Mouse (Mus musculus) forebrain, embryonic 14.5 days (tissue): ENCODE measurements around the gene Ifnab. TPM values are rescaled to one million over a fixed set of nuclear protein-coding genes. Genes with fewer than 3 reads are reported as not detected.

Source experiments
- ATAC-seq: fragments of 200-750 bp; cut with Nextera tagmentation; 2 replicates; pipeline ENCODE4 v1.8.0; 2017; ENCODE audit warnings: mild to moderate bottlenecking, moderate library complexity
- DNase-seq: peaks from one replicate; pipeline ENCODE4 v3.0.0-alpha.2; 2015; ENCODE audit warnings: low spot score
- H3K27ac ChIP-seq: fragments of 300-500 bp; sonication (generic); 2 replicates; pipeline ENCODE4 v1.5.1; 2014; ENCODE audit warnings: low read depth, mild to moderate bottlenecking, control low read depth, low read length, moderate library complexity
- H3K27me3 ChIP-seq: fragments of 300-500 bp; sonication (generic); replicated peaks from 2 replicates; pipeline ENCODE4 v1.6.1; 2014; ENCODE audit warnings: low read length, control low read depth, mixed read lengths; ENCODE audit not compliant: control insufficient read depth, insufficient read depth
- H3K36me3 ChIP-seq: fragments of 300-500 bp; sonication (generic); 2 replicates; pipeline ENCODE4 v1.6.1; 2014; ENCODE audit warnings: low read length, control low read depth; ENCODE audit not compliant: control insufficient read depth, insufficient read depth
- H3K4me1 ChIP-seq: fragments of 300-500 bp; sonication (generic); 2 replicates; pipeline ENCODE4 v1.6.1; 2014; ENCODE audit warnings: antibody characterized with exemption, low read length, control low read depth; ENCODE audit not compliant: control insufficient read depth, insufficient read depth
- H3K4me2 ChIP-seq: fragments of 300-500 bp; sonication (generic); 2 replicates; pipeline ENCODE4 v1.6.1; 2014; ENCODE audit warnings: mild to moderate bottlenecking, control low read depth, low read length
- H3K4me3 ChIP-seq: fragments of 300-500 bp; sonication (generic); 2 replicates; pipeline ENCODE4 v1.5.1; 2014; ENCODE audit warnings: low read depth, low read length, control low read depth
- H3K9ac ChIP-seq: fragments of 300-500 bp; sonication (generic); 2 replicates; pipeline ENCODE4 v1.6.1; 2014; ENCODE audit warnings: mild to moderate bottlenecking, low read length, control low read depth, moderate library complexity
- H3K9me3 ChIP-seq: fragments of 300-500 bp; sonication (generic); replicated peaks from 2 replicates; pipeline ENCODE4 v1.6.1; 2016; ENCODE audit warnings: low read length, control low read depth, mixed read lengths; ENCODE audit not compliant: control insufficient read depth
- WGBS: fragments of 180-500 bp; shearing (Covaris S2); extraction: QIAGEN DNeasy Blood & Tissue Kit; methylation state at CpG from one replicate; pipeline ENCODE4 v1.1.7; 2014; 5-methylcytosine and 5-hydroxymethylcytosine counted together
- polyA plus RNA-seq: library from polyadenylated mRNA; unstranded; fragments of >200 nt; fragmentation: Nextera tagmentation; extraction: Ambion mirVana; gene quantifications from 2 replicates; pipeline ENCODE4 v1.2.1, GENCODE M21; 2014

Ifnab gene
- polyA plus RNA-seq, 1 experiment from 2014 or later, result not detected

- DNase-seq, result no peak
- H3K9ac ChIP-seq, result no peak overlapping the region
- H3K36me3 ChIP-seq, result peaks cover 22% of the 10 kb centered on the region
- H3K4me2 ChIP-seq, result no peak overlapping the region
- H3K4me3 ChIP-seq, result no peak overlapping the region
- 82% methylated on average over 1 of the region's 1 CpGs for WGBS
- no peak for ATAC-seq
- peaks cover 11% of the 10 kb centered on the region for H3K4me1 ChIP-seq
- no peak overlapping the region for H3K27ac ChIP-seq
- no peaks in the 10 kb centered on the region for H3K27me3 ChIP-seq
- no peaks in the 10 kb centered on the region for H3K9me3 ChIP-seq
Measured at GRCm38 (mm10) chr4:88714281-88714680, 23.1 kb upstream of the Ifnab start.

GRCm38 (mm10) chr4:88707128-88707826 lies 16.1 kb upstream of the Ifnab start:
- DNase-seq, result no peak
- no peak for ATAC-seq
- no peaks in the 10 kb centered on the region for H3K9me3 ChIP-seq
- no peaks in the 10 kb centered on the region for H3K36me3 ChIP-seq
- H3K27ac ChIP-seq, result no peak overlapping the region
- H3K27me3 ChIP-seq, result no peaks in the 10 kb centered on the region
- H3K4me3 ChIP-seq, result no peak overlapping the region
- 96% methylated on average over 1 of the region's 1 CpGs for WGBS
- no peak overlapping the region for H3K9ac ChIP-seq
- no peaks in the 10 kb centered on the region for H3K4me1 ChIP-seq
- H3K4me2 ChIP-seq, result no peak overlapping the region

- H3K36me3 ChIP-seq, result no peaks in the 10 kb centered on the region
- no peak overlapping the region for H3K4me2 ChIP-seq
- no peaks in the 10 kb centered on the region for H3K27me3 ChIP-seq
- H3K27ac ChIP-seq, result no peak overlapping the region
- H3K4me3 ChIP-seq, result no peak overlapping the region
- no peaks in the 10 kb centered on the region for H3K4me1 ChIP-seq
- 56% methylated on average over 3 of the region's 3 CpGs for WGBS
- H3K9me3 ChIP-seq, result no peaks in the 10 kb centered on the region
- ATAC-seq (no peak), DNase-seq (no peak)
- H3K9ac ChIP-seq, result no peak overlapping the region
Measured at GRCm38 (mm10) chr4:88705924-88706323, 14.8 kb upstream of the Ifnab start.

- no peaks in the 10 kb centered on the region for H3K9me3 ChIP-seq
- ATAC-seq (no peak), DNase-seq (no peak)
- no peaks in the 10 kb centered on the region for H3K36me3 ChIP-seq
- no peak overlapping the region for H3K9ac ChIP-seq
- H3K4me2 ChIP-seq, result no peak overlapping the region
- no peaks in the 10 kb centered on the region for H3K27me3 ChIP-seq
- no peak overlapping the region for H3K27ac ChIP-seq
- no peak overlapping the region for H3K4me3 ChIP-seq
- 78% methylated on average over 1 of the region's 1 CpGs for WGBS
- H3K4me1 ChIP-seq, result no peaks in the 10 kb centered on the region
Measured at GRCm38 (mm10) chr4:88699301-88699700, 8.1 kb upstream of the Ifnab start.

GRCm38 (mm10) chr4:88698781-88699180 lies 7.6 kb upstream of the Ifnab start:
- H3K9me3 ChIP-seq, result no peaks in the 10 kb centered on the region
- ATAC-seq, result no peak
- no peak overlapping the region for H3K4me2 ChIP-seq
- no peak overlapping the region for H3K4me3 ChIP-seq
- H3K27ac ChIP-seq, result no peak overlapping the region
- H3K36me3 ChIP-seq, result no peaks in the 10 kb centered on the region
- H3K9ac ChIP-seq, result no peak overlapping the region
- WGBS, result 88% methylated on average over 5 of the region's 5 CpGs
- no peak for DNase-seq
- no peaks in the 10 kb centered on the region for H3K27me3 ChIP-seq
- no peaks in the 10 kb centered on the region for H3K4me1 ChIP-seq

- no peaks in the 10 kb centered on the region for H3K9me3 ChIP-seq
- no peak overlapping the region for H3K4me3 ChIP-seq
- H3K27me3 ChIP-seq, result no peaks in the 10 kb centered on the region
- H3K36me3 ChIP-seq, result no peaks in the 10 kb centered on the region
- ATAC-seq (no peak), DNase-seq (no peak)
- 85% methylated on average over 4 of the region's 4 CpGs for WGBS
- no peak overlapping the region for H3K4me2 ChIP-seq
- no peaks in the 10 kb centered on the region for H3K4me1 ChIP-seq
- no peak overlapping the region for H3K27ac ChIP-seq
- H3K9ac ChIP-seq, result no peak overlapping the region
Measured at GRCm38 (mm10) chr4:88697753-88698152, 6.6 kb upstream of the Ifnab start.

- Histone ChIP-seq H3K9me3 (no peaks in the 10 kb centered on the region), H3K27ac (no peak overlapping the region), H3K36me3 (no peaks in the 10 kb centered on the region), H3K4me2 (no peak overlapping the region), H3K4me3 (no peak overlapping the region), H3K27me3 (no peaks in the 10 kb centered on the region), H3K4me1 (no peaks in the 10 kb centered on the region), H3K9ac (no peak overlapping the region)
- 63% methylated on average over 6 of the region's 6 CpGs for WGBS
- ATAC-seq (no peak), DNase-seq (no peak)
Measured at GRCm38 (mm10) chr4:88697108-88697507, 5.9 kb upstream of the Ifnab start.

- Histone ChIP-seq H3K9ac (no peak overlapping the region), H3K36me3 (no peaks in the 10 kb centered on the region), H3K4me2 (no peak overlapping the region), H3K4me1 (no peaks in the 10 kb centered on the region), H3K27me3 (no peaks in the 10 kb centered on the region), H3K27ac (no peak overlapping the region), H3K4me3 (no peak overlapping the region), H3K9me3 (no peaks in the 10 kb centered on the region)
- DNase-seq (peak; percentile 83), ATAC-seq (peak; percentile 77; the same call in 1 of the 2 replicates)
- WGBS, result 24% methylated on average over 3 of the region's 3 CpGs
Measured at GRCm38 (mm10) chr4:88696237-88696884, 5.2 kb upstream of the Ifnab start.

- Histone ChIP-seq H3K4me1 (no peaks in the 10 kb centered on the region), H3K4me2 (no peak overlapping the region), H3K27me3 (no peaks in the 10 kb centered on the region), H3K27ac (no peak overlapping the region), H3K4me3 (no peak overlapping the region), H3K9me3 (no peaks in the 10 kb centered on the region), H3K36me3 (no peaks in the 10 kb centered on the region), H3K9ac (no peak overlapping the region)
- DNase-seq (no peak), ATAC-seq (no peak)
- 89% methylated on average over 2 of the region's 2 CpGs for WGBS
Measured at GRCm38 (mm10) chr4:88693392-88693791, 2.2 kb upstream of the Ifnab start.
